Mouse (Mus musculus) limb, embryonic 14.5 days (tissue): ENCODE measurements around the gene Mrtfb. TPM values are rescaled to one million over a fixed set of nuclear protein-coding genes. Genes with fewer than 3 reads are reported as not detected.
"Not testable (repeated sequence)": the region's sequence is repeated elsewhere in the genome, so short reads cannot be mapped to it uniquely, and the experiment has no call there.

Experiments used
- ATAC-seq: fragments of 200-750 bp; cut with Nextera tagmentation; 2 replicates; pipeline ENCODE4 v1.8.0; 2017; ENCODE audit warnings: low read depth, moderate number of reproducible peaks, moderate TSS enrichment; ENCODE audit not compliant: low FRiP score
- DNase-seq: peaks from one replicate; pipeline ENCODE4 v3.0.0-alpha.2; 2015; ENCODE audit warnings: low spot score
- H3K27ac ChIP-seq: fragments of 300-500 bp; sonication (generic); replicated peaks from 2 replicates; pipeline ENCODE4 v1.5.1; 2014; ENCODE audit warnings: low read depth, mild to moderate bottlenecking, low read length, moderate library complexity, mixed read lengths
- H3K27me3 ChIP-seq: fragments of 300-500 bp; sonication (generic); 2 replicates; pipeline ENCODE4 v1.6.1; 2014; ENCODE audit warnings: low read length, mixed read lengths; ENCODE audit not compliant: control insufficient read depth, insufficient read depth
- H3K36me3 ChIP-seq: fragments of 300-500 bp; sonication (generic); 2 replicates; pipeline ENCODE4 v1.6.1; 2014; ENCODE audit warnings: mild to moderate bottlenecking, low read length, moderate library complexity, mixed read lengths; ENCODE audit not compliant: control insufficient read depth, insufficient read depth
- H3K4me1 ChIP-seq: fragments of 300-500 bp; sonication (generic); 2 replicates; pipeline ENCODE4 v1.6.1; 2014; ENCODE audit warnings: antibody characterized with exemption, low read length, mixed read lengths; ENCODE audit not compliant: control insufficient read depth, insufficient read depth
- H3K4me2 ChIP-seq: fragments of 300-500 bp; sonication (generic); replicated peaks from 2 replicates; pipeline ENCODE4 v1.6.1; 2014; ENCODE audit warnings: low read depth, mild to moderate bottlenecking, low read length, moderate library complexity; ENCODE audit not compliant: severe bottlenecking
- H3K4me3 ChIP-seq: fragments of 300-500 bp; sonication (generic); replicated peaks from 2 replicates; pipeline ENCODE4 v1.5.1; 2014; ENCODE audit warnings: low read length
- H3K9ac ChIP-seq: fragments of 300-500 bp; sonication (generic); 2 replicates; pipeline ENCODE4 v1.6.1; 2014; ENCODE audit warnings: mild to moderate bottlenecking, low read depth, low read length, moderate library complexity; ENCODE audit not compliant: severe bottlenecking
- H3K9me3 ChIP-seq: fragments of 300-500 bp; sonication (generic); 2 replicates; pipeline ENCODE4 v1.6.1; 2016; ENCODE audit warnings: low read length; ENCODE audit not compliant: control insufficient read depth
- POLR2A ChIP-seq: fragments of 200-500 bp; IDR thresholded peaks from 2 replicates; pipeline ENCODE4 v1.8.0; 2012; ENCODE audit warnings: inconsistent platforms, mild to moderate bottlenecking, moderate library complexity, borderline replicate concordance; ENCODE audit not compliant: insufficient read depth, insufficient read length; ENCODE audit errors: extremely low read depth
- WGBS: fragments of 180-500 bp; shearing (Covaris S2); extraction: QIAGEN DNeasy Blood & Tissue Kit; methylation state at CpG from one replicate; pipeline ENCODE4 v1.1.7; 2014; 5-methylcytosine and 5-hydroxymethylcytosine counted together
- polyA plus RNA-seq, 2 experiments: library from polyadenylated mRNA; depleted of rRNA in 1 of 2; stranded (reverse) in 1 of 2; unstranded in 1 of 2; fragments of >200 nt; fragmentation: Nextera tagmentation in 1 of 2; extraction: Ambion mirVana in 1 of 2; gene quantifications; 2 replicates each; pipeline versions ENCODE4 v1.2.1 to v1.2.3; 2012 to 2014

Gene Mrtfb
- polyA plus RNA-seq, 2 experiments = 11.8 to 26.0 TPM

GRCm38 (mm10) chr16:13332536-13332935 is 76.3 kb downstream of the Mrtfb start:
- H3K9me3 ChIP-seq = no peaks in the 10 kb centered on the region
- no peak overlapping the region for H3K4me2 ChIP-seq
- no peaks in the 10 kb centered on the region for H3K27me3 ChIP-seq
- DNase-seq (no peak), ATAC-seq (no peak)
- TF ChIP-seq POLR2A = no peak
- H3K36me3 ChIP-seq = 0 out of 2 replicates have a peak, but pooled peaks cover 5% of the 10 kb centered on the region
- 0 out of 2 replicates have a peak, but pooled peaks cover 4% of the 10 kb centered on the region for H3K4me1 ChIP-seq
- H3K27ac ChIP-seq = no peak overlapping the region
- H3K4me3 ChIP-seq = no peak overlapping the region
- H3K9ac ChIP-seq = no peak overlapping the region
- 92% methylated on average over 2 of the region's 2 CpGs for WGBS

DNA sequence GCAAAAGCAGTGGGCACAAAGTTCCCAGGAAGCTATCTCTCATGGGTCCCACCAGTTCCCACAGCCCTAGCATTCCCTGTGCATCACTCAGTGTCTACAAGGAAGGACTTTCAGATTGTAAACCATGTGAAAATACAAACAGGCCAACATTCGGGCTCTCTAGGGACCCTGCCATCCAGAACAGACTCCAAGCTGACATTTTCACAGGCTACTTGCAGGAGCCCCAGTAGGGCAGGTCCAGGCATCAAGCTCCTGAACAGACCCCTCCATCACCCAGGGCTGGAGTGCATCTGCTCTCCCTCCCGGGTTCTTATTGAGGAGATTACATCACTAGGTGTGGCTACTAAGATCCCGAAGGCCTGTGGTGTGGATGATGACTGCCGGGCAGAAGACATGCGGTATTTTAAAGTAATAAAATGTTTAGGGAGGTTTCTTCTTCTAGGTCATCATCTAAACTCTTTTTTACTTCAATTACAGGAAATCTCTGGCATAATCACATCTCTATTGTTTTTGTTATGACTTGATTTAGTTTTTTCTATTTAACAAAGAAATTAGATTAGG is 77.6 kb downstream of the Mrtfb start:
- H3K4me1 ChIP-seq = 0 out of 2 replicates have a peak, but pooled peaks cover 4% of the 10 kb centered on the region
- H3K36me3 ChIP-seq = no peaks in the 10 kb centered on the region
- DNase-seq (no peak), ATAC-seq (no peak)
- no peak for TF ChIP-seq POLR2A
- H3K27me3 ChIP-seq = no peaks in the 10 kb centered on the region
- no peak overlapping the region for H3K4me2 ChIP-seq
- no peak overlapping the region for H3K9ac ChIP-seq
- no peak overlapping the region for H3K27ac ChIP-seq
- H3K9me3 ChIP-seq = no peaks in the 10 kb centered on the region
- WGBS = 72% methylated on average over 5 of the region's 5 CpGs
- no peak overlapping the region for H3K4me3 ChIP-seq

GRCm38 (mm10) chr16:13336503-13337230 is 80.4 kb downstream of the Mrtfb start:
- WGBS = 72% methylated on average over 5 of the region's 5 CpGs
- DNase-seq (no peak), ATAC-seq (no peak)
- Histone ChIP-seq H3K9me3 (no peaks in the 10 kb centered on the region), H3K36me3 (no peaks in the 10 kb centered on the region), H3K4me2 (no peak overlapping the region), H3K4me3 (no peak overlapping the region), H3K27me3 (no peaks in the 10 kb centered on the region), H3K27ac (no peak overlapping the region), H3K9ac (no peak overlapping the region), H3K4me1 (peaks cover 3% of the 10 kb centered on the region; the same call in 1 of the 2 replicates)
- TF ChIP-seq POLR2A = no peak

DNA sequence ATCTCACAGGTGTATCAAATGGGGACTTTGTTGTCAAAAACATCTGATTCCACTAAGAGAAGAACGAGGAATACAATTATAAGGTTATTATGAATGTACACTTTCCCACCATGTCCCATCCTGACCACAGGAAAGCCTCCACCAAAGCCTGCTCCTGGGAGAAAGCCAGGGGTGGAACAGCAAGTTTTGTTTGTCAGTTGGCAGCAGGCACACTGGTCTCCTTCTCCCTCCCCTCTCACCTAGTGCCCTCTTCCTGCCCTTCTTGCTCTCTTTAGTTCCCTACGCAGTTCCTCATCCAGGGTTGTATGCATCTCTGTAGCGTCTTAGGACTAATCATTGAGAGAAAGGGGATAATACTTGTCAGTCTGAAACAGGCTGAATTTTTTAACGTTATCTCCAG is 81.8 kb downstream of the Mrtfb start:
- Histone ChIP-seq H3K4me3 (no peak overlapping the region), H3K4me2 (no peak overlapping the region), H3K4me1 (peaks cover 3% of the 10 kb centered on the region; the same call in 1 of the 2 replicates), H3K27me3 (no peaks in the 10 kb centered on the region), H3K36me3 (no peaks in the 10 kb centered on the region), H3K9ac (no peak overlapping the region), H3K9me3 (no peaks in the 10 kb centered on the region), H3K27ac (no peak overlapping the region)
- no peak for TF ChIP-seq POLR2A
- ATAC-seq (no peak), DNase-seq (no peak)
- WGBS = 68% methylated on average over 4 of the region's 4 CpGs

DNA sequence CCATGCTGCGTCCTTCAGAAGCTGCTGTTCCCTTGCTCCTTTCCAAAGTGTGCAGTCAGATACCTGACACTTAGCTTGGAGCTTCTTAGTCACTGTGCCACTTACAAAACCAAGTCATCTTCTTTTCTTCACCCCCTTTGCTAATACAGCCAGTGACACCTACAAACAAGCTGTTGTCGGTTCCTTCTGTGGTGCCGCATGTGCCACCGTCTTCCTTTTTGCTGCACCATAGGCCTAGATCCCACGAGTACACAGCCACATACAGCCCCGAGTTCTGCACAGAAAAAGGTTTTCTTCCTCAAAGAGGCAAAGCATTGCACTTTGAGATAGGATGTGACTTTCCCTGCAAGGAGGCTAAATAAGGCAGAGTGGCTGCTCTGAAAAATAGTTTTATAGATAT is 83.2 kb downstream of the Mrtfb start:
- Histone ChIP-seq H3K9me3 (no peaks in the 10 kb centered on the region), H3K27me3 (no peaks in the 10 kb centered on the region), H3K4me2 (no peak overlapping the region), H3K4me3 (no peak overlapping the region), H3K4me1 (peaks cover 3% of the 10 kb centered on the region; the same call in 1 of the 2 replicates), H3K9ac (no peak overlapping the region), H3K36me3 (no peaks in the 10 kb centered on the region), H3K27ac (no peak overlapping the region)
- TF ChIP-seq POLR2A = no peak
- DNase-seq = no peak
- 84% methylated on average over 6 of the region's 6 CpGs for WGBS
- no peak for ATAC-seq

GRCm38 (mm10) chr16:13345822-13346221 is 89.5 kb downstream of the Mrtfb start:
- H3K4me1 ChIP-seq, H3K27me3 ChIP-seq, H3K9me3 ChIP-seq, H3K4me3 ChIP-seq, H3K36me3 ChIP-seq, H3K9ac ChIP-seq, H3K27ac ChIP-seq, DNase-seq, H3K4me2 ChIP-seq, ATAC-seq: not testable (repeated sequence)
- 94% methylated on average over 2 of the region's 2 CpGs for WGBS
